Mouse (Mus musculus) natural killer cell, adult 2 months (primary cell): ENCODE measurements around the gene Tmem198.

ENCODE experiments used
- DNase-seq, 2 experiments: peaks; one replicate each; pipeline ENCODE4 v3.0.0; 2022; ENCODE audit warnings: low spot score in 2 of 2

Gene Tmem198

DNA sequence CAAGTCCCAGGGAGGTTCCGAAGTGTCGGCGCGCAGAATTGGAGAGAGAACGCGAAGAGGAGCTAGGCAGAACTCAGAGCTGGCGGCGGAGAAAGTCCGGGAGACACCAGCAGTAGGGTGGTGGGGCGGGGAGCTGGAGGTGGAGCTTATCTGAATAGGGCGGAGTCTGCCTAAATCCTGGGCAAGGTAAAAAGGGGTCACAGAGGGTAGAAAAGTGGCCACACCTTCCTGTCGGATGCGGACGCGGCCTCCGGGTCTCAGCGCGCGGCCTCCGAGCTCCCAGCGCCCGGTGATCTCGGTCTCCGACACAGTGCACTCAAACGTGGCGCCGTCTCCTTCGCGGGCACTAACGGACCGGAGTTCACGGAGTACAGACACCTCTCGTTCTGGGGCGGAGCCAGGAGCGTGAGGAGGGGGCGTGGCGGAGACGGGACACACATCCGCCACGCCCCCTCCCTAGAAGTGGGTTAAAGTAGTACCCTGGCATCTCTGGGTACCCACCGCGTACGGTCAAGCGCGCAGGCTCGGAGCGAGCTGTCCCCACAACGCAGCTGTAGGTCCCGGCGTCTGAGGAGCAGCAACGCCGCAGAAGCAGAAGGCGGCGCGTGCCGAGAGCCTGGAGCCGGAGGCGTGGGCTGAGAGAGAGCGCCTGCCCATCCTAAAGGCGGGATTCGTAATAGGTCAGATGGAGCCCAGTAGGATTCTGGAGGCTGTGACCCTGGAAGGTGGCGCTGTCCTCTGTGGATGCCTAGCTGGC is 8.3 kb downstream of the Tmem198 start:
- DNase-seq, result peak; percentile 23 to 55

- no peak for DNase-seq
These were observed 11.6 kb downstream of the Tmem198 start for GRCm38 (mm10) chr1:75490785-75491551.

- DNase-seq, result no peak
These were observed 13.3 kb downstream of the Tmem198 start for GRCm38 (mm10) chr1:75492579-75493170.

DNA sequence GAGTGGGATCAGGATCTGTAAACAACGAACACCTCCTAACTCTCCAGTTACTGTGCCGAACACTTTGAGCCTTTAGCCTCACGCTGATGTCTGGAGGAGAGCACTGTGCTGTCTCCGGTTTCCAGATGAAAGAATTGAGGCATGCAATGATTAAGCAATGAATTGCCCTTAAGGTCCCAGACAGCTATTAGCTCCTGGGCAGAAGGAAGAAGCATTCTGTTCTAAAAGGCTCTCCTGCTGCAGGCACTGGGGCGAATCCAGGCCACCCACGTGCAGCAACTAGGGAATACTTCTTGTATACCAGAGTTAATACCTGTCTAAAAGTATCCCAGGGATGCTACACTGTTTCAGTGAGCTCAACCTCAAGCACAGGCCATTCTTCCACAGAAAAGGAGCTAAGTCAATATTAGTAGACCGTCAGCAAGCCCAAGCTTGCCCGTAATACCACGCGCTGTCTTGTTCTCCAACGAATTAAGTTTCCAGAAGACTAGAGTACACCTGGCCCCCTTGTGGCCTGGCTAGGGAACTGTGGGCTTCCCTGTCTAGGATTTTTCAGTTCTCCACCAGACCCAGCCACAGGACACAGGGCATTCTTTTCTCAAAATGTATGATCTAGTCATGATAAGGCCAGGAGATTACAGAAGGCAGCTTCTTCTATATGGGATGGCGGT is 15.7 kb downstream of the Tmem198 start:
- no peak for DNase-seq

GRCm38 (mm10) chr1:75498897-75499296 is 19.6 kb downstream of the Tmem198 start:
- no peak for DNase-seq

DNA sequence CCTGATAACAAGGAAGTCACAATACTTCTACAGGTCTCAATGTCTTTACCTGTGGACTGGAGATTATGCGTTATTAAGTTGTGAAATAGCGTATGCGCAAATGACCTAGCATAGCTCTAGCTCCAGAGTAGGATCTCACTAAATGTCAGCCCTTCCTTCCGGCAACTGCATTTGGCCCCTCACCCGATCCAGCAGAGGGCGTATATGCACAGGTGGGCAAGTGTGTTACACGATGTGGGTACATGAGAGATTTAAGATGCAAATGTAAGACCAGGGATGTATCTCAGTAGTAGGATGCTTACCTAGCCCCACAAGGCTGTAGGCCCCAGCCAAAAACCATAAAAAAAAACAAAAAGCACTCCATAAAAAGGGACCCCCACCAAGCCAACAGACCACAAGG is 20.1 kb downstream of the Tmem198 start:
- no peak for DNase-seq

DNA sequence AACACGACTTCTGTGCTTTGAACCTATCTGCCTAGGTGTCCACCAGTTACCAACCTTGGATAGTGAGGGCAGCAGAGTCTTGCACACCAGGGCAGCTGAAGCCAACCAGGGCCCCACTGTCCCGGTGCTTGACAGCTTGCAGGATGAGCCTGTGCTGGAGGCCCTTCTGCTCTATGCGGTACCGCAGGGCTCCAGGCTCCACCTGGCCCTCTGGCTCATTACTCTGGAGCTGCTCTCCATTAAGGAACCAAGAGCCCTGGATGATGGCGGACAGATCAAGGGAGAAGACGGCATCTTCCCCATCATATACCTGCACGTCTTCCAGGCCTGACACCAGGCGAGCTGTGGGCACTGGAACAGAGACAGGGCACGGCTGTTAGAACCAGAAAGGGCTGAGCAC is 22.6 kb downstream of the Tmem198 start:
- DNase-seq, result no peak

DNA sequence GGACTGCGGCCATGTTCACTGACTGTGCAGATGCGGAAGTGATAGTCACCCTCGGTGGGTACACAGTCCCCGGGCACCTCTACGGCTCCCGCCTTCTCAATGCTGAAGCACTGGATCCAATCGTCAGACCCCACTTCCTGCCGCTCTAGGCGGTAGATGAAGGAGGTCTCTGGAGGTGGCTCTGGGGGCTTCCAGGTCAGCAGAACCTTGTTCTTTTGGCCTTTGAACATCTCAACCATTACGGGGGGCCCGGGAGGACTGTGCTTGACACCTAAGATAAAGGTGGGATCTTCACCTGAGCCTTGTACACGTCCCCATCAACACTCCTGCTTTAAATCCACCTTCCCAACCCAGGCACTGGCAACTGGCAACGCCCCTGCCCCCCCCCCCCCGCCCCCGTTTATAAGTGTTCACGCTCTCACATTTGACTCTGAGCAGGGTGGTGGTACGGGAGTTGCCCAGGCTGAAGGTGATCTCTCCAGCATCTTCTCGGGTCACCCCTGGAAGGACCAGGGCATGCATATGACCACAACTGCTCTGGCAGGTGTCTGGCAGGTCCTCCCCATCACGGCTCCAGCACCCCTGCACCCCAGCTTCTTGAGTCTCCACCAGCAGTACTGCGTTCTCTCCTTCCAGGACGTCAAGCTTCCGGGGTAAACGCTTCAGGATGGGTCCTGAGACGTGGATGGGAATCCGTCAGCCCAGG is 23.8 kb downstream of the Tmem198 start:
- no peak for DNase-seq

DNA sequence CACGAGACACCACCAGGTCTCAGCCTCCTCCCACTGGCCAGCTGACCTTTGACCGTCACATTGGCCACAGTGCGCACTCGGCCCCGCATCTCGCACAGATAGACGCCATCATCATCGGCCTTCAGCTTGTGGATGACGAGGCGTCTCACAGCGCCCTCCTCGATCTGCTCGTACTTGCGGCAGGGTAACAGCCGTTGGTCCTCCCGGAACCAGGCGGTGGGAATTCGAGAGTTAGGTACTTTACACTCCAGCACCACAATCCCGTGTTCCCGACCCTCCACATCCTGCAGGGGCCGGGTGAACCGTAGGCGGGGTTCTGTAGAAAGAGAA is 24.3 kb downstream of the Tmem198 start:
- no peak for DNase-seq

DNA sequence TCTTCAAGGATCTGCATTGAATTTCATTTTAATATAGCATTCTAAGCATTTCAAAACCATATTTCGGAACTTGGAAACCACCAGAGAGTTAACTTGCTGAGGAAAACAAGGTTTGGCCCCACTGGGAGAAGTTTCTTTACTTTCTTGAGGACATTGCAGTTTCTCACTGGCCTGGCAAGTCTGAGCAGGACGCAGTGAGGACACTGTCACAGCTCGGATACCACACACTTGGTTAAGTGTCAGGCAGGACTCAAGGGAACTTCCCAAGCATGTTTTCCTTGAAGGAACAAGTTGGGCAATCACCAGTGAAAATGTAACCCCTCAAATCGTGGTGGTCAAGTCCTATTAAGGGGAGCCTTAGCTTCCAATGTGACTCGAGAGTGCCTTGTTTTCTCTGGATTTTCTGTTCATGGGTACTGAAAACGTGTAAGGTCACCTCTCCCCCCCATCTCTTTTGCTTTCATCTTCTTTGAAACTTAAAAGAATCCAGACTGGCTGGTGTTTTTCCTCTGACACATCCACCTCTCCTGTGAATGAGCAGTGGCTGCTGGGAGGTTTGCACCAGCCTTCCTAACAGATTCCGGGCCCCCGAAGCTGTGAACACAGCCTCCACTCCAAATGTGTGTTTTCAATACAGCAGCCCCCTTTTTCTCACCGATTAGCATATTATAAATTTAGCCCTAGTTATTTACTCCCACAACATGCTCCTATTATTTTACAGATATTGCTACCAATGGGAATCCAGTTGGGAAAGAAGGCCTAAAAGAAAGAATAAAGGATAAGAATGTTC is 25.1 kb downstream of the Tmem198 start:
- DNase-seq, result no peak

- no peak for DNase-seq
These were observed 26.0 kb downstream of the Tmem198 start for GRCm38 (mm10) chr1:75505159-75505955.

DNA sequence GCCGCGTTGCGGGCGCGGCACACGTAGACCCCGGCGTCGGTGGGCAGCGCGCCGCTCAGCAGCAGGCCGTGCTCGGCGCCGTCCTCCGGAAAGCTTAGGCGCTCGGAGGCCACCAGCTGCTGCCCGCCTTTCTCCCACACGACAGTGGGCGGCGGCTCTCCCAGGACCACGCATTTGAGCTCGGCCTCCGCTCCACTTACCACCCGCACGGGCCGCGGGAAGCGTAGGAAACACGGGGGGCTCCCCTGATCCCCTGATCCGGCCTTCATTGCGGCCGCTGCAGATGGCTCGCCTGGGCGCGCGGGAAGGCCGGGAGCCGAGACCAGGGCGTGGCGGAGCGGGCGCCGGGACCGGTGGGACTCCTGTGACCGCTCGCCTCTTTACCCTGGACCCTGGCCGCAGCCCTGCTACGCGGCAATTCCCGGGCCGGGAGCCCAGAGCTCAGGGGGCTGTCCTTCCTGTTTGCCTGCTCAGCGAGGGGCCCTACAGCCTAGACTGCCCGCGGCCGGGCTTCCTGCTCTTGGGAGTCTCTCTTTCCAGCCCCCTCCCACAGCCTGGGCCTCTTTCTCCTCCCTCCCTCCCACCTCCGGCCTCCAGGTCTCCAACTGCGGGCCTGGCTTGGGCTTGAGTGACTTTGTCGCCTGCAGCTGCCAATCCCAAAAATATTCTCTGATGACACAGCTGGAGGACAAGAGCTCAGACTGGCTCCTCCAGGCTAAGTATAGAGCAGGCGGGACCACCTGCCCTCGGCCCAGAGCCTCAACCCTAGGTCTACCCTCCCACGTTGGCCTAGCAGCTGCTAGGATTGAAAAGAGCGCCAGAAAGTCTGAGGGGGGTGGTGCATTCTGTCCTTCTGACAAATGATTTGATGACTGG is 26.9 kb downstream of the Tmem198 start, which contains the start of gene Obsl1:
Obsl1 (minus strand) TSS at position 497 of the 876 bp plus-strand sequence.
- no peak for DNase-seq

DNA sequence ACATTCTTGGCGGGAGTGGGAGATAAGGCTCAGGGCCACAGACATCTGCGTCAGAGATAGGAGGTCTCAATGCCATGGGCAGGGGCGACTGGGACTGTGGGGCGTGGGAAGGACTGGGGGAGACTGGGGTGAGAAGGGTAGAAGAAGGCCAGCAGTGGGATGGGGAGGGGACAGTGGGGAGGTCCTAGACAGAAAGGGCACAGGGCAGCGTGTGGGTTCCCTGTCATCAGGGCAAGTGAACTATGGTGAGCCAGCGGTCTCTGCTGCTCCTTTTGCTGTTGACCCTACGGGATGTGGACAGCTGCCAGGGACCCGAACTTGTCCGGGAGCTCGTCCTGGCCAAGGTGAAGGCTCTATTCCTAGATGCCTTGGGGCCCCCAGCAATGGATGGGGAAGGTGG is 27.7 kb downstream of the Tmem198 start, which contains the start of gene Inha:
Inha (plus strand) TSS at position 72 of the 400 bp plus-strand sequence.
- no peak for DNase-seq

DNA sequence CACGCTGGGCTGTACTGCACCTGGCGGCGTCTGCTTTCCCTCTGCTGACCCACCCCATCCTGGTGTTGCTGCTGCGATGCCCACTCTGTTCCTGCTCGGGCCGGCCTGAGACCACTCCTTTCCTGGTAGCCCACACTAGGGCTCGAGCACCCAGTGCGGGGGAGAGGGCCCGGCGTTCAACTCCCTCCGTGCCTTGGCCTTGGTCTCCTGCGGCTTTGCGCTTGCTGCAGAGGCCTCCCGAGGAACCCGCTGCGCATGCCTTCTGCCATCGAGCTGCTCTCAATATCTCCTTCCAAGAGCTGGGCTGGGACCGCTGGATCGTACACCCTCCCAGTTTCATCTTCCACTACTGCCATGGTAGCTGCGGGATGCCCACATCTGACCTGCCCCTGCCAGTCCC is 30.3 kb downstream of the Tmem198 start:
- DNase-seq, result no peak

GRCm38 (mm10) chr1:75510154-75510553 is 30.8 kb downstream of the Tmem198 start:
- no peak for DNase-seq

DNA sequence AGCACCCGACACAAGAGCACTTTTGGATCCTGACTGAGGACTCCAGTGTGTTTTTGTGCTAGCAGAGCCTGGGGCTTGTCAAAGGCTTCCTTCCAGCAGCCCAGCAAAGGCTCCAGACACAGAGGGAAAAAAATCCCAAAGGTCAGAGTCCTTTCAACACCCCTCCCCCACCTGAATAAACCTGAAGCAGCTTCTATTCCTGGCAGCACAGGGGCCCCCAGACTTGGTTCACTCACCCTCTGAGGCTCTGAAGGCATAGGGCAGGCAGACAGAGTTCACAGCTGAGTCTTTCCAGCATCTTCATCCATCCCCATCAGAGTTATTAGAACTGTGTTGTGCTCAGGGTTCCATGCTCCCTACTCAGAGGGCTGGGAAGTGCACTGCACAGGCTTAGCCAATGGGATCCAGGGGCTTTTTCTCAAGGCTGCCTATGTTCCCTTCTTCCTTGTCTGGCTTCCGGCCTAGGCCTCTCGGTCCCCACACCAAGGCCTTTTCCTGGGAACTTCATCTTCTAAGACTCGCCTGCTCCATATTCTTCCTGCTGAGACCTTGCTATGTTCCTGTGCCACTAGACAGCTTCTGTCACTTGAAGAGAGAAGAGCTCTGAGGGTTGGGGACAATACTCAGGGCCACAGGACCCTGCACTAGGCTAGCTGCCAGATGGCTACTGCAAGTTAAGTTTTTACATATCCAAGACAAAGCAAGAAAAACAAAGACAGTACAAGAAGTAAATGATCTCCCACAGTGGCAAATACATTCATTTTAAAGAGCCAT is 32.3 kb downstream of the Tmem198 start:
- no peak for DNase-seq

GRCm38 (mm10) chr1:75512550-75512949 is 33.2 kb downstream of the Tmem198 start:
- DNase-seq, result no peak

DNA sequence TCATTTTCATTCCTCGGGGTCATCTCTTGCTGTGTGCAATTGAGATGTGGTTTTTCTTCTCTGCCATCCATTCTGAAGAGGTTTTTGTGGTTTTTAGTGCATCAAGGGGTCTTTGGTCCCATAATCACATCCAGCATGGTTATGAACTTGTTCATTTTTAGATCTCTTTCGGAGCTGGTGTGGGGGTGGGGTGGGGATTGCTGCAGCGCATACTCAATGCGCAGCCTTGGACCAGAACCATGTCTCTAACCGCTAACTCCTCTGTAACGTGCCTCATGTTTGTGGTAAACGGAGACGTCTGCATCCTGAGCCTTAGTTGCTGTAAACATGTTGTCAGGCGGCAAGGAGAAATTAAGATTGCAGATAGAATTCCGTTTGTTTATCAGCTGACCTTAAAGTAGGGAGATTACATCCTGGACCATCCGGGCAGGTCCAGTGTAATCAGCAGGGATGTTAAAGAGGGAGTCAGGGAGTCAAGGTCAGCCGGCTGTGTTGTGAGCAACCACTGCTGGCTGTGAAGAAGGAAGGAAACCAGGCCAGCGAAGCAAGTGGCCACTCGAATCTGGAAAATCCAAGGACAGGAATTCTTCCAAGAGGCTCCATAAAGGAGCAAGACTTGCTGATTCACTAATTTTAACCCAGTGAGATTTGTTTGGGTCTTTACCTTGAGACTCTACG is 37.5 kb downstream of the Tmem198 start:
- DNase-seq, result no peak
